Mouse (Mus musculus) bone marrow macrophage, adult 2 months (primary cell): ENCODE measurements around the gene Akap13.

Experiments used
- CTCF ChIP-seq: IDR thresholded peaks from 2 replicates; pipeline ENCODE4 v1.5.1; 2012; ENCODE audit warnings: low read depth, mild to moderate bottlenecking, low read length, moderate library complexity
- POLR2A ChIP-seq: IDR thresholded peaks from 2 replicates; pipeline ENCODE4 v1.6.1; 2012; ENCODE audit warnings: mild to moderate bottlenecking, low read depth, low read length, borderline replicate concordance

DNA sequence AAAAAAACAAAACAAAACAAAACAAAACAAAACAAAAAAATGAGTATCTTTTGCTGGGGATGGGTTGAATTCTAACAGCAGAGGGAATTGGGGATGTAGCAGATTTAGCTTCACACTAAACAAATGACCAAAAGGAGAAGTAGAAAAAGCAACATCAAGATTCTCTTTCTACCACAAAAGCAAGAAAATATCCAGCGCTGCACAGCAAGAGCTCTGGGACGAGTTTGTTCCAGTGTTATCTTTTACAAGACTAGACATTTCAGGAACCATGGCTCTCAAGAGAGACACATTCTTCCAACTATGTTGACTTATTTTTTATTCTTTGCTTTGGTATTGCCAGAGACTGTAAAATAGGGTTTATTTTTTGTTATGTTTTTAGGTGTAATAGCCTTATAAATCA is 13.4 kb upstream of the Akap13 start:
- TF ChIP-seq POLR2A (no peak), CTCF (no peak)
